Mouse (Mus musculus): ENCODE measurements at regions not wholly inside any gene's neighbourhood (a gene's known extent, or its start where the extent isn't known, plus 50 kb on each side); places are given as distances from the start of the nearest gene placed in this dataset.

GRCm38 (mm10) chr15:49664834-49665565 lies 4219.7 kb upstream of the Gm7489 start:
- TF ChIP-seq CTCF (conservative IDR thresholded peaks at IDR 0.05; ENCODE audit: low read length) (no peak), POU5F1 (IDR thresholded peaks at IDR 0.05; ENCODE audit: borderline replicate concordance, low read length) (no peak), NANOG (IDR thresholded peaks at IDR 0.05; ENCODE audit: borderline replicate concordance, low read length) (no peak)
